19 mouse cellular contexts compared by ENCODE assay signal in genomic region chrX:142833164-142833796, GRCm38 (mm10).
A peak's percentile ranks its signal among the peaks of the same experiment; 100 is the strongest.
DNase-seq lines count a peak whose midpoint lies in the region; ATAC-seq lines count a peak whose summit lies in the region.
"Had no signal": no experiment of that assay in that cellular context is flagged by ENCODE, and none has a peak within 500 bp of the region (broad histone marks: within the 10 kb centered on the region; RNA-seq: fewer than 3 reads in every experiment).

No protein-coding gene starts in this region.

- no peaks in the 10 kb centered on the region for H3K9me3 ChIP-seq in kidney, embryonic 15.5 days (replicated peaks)
- no peaks in the 10 kb centered on the region for H3K9me3 ChIP-seq in heart, embryonic 11.5 days (replicated peaks; ENCODE audit: control insufficient read depth, low read length)
- H3K9me3 ChIP-seq in intestine, embryonic 16.5 days (ENCODE audit: control insufficient read depth, low read length), result no peaks in the 10 kb centered on the region
- H3K9me3 ChIP-seq: forebrain, embryonic 13.5 days; hindbrain, embryonic 15.5 days; megakaryocyte, embryonic 14.5 days had no signal

- peak; percentile 78 to 82 for DNase-seq in adrenal gland, adult (ENCODE audit: inconsistent age in 2 of 2, low spot score in 1 of 2)
- no peak for DNase-seq in adrenal gland, adult 18-20 months (ENCODE audit: low spot score in 2 of 2)
- no peak for DNase-seq in kidney, postnatal 25 days
- DNase-seq in urinary bladder, postnatal 14 days (ENCODE audit: low spot score), result no peak
- DNase-seq in T-cell, adult 2 months (ENCODE audit: low spot score), result no peak
- DNase-seq: cerebellum, postnatal 10 days; gastrocnemius, postnatal 36 days; kidney, adult 2 months; lung, postnatal 10 days had no signal

- H3K36me3 ChIP-seq in kidney, embryonic 15.5 days, result no peaks in the 10 kb centered on the region
- H3K36me3 ChIP-seq in heart, embryonic 11.5 days (ENCODE audit: control insufficient read depth, insufficient read depth, low read length), result no peaks in the 10 kb centered on the region
- no peaks in the 10 kb centered on the region for H3K36me3 ChIP-seq in intestine, embryonic 16.5 days (ENCODE audit: control insufficient read depth, insufficient read depth, low read length)
- H3K36me3 ChIP-seq: hindbrain, embryonic 15.5 days had no signal

- H3K27me3 ChIP-seq in kidney, embryonic 15.5 days, result 0 out of 2 replicates have a peak, but pooled peaks cover 20% of the 10 kb centered on the region
- H3K27me3 ChIP-seq in heart, embryonic 11.5 days (ENCODE audit: control insufficient read depth, insufficient read depth, low read length), result no peaks in the 10 kb centered on the region; the same call in 1 of the 2 replicates
- H3K27me3 ChIP-seq in intestine, embryonic 16.5 days (replicated peaks; ENCODE audit: control insufficient read depth, insufficient read depth, low read length), result no peaks in the 10 kb centered on the region
- H3K27me3 ChIP-seq: CH12.LX; forebrain, embryonic 13.5 days; hindbrain, embryonic 15.5 days had no signal

- no peak overlapping the region for H3K27ac ChIP-seq in kidney, embryonic 15.5 days
- peak overlapping the region; percentile 35; the same call in 1 of the 2 replicates for H3K27ac ChIP-seq in heart, embryonic 11.5 days (ENCODE audit: low read depth, low read length)
- H3K27ac ChIP-seq in intestine, embryonic 16.5 days (ENCODE audit: low read length), result no peak overlapping the region
- H3K27ac ChIP-seq: forebrain, embryonic 13.5 days; hindbrain, embryonic 15.5 days; layer of hippocampus, adult 2 months; liver, embryonic 14.5 days had no signal

- H3K4me3 ChIP-seq in kidney, embryonic 15.5 days (replicated peaks), result no peak overlapping the region
- H3K4me3 ChIP-seq in heart, embryonic 11.5 days (ENCODE audit: low read depth, low read length), result no peak overlapping the region
- H3K4me3 ChIP-seq in intestine, embryonic 16.5 days (ENCODE audit: low read length), result no peak overlapping the region
- H3K4me3 ChIP-seq: forebrain, embryonic 13.5 days; hindbrain, embryonic 15.5 days; layer of hippocampus, adult 2 months; megakaryocyte, embryonic 14.5 days had no signal

- no peak overlapping the region for H3K4me2 ChIP-seq in kidney, embryonic 15.5 days
- H3K4me2 ChIP-seq in heart, embryonic 11.5 days, result no peak overlapping the region
- no peak overlapping the region for H3K4me2 ChIP-seq in intestine, embryonic 16.5 days (ENCODE audit: low read depth, low read length)
- H3K4me2 ChIP-seq: forebrain, embryonic 13.5 days; hindbrain, embryonic 15.5 days had no signal

- peaks cover 19% of the 10 kb centered on the region for H3K4me1 ChIP-seq in kidney, embryonic 15.5 days
- H3K4me1 ChIP-seq in heart, embryonic 11.5 days (ENCODE audit: control insufficient read depth, insufficient read depth, low read length), result peaks cover 8% of the 10 kb centered on the region
- no peaks in the 10 kb centered on the region for H3K4me1 ChIP-seq in intestine, embryonic 16.5 days (ENCODE audit: control insufficient read depth, insufficient read depth, low read length)
- H3K4me1 ChIP-seq: forebrain, embryonic 13.5 days; hindbrain, embryonic 15.5 days had no signal

- ATAC-seq in kidney, embryonic 15.5 days (replicated peaks; ENCODE audit: low FRiP score), result peak; percentile 50; the same call in 1 of the 2 replicates
- ATAC-seq in heart, embryonic 11.5 days (replicated peaks; ENCODE audit: insufficient number of reproducible peaks, low FRiP score, low TSS enrichment), result no peak
- peak; percentile 30 for ATAC-seq in intestine, embryonic 16.5 days
- ATAC-seq: forebrain, embryonic 13.5 days; midbrain, embryonic 16.5 days had no signal

- 71% methylated on average over 13 of the region's 13 CpGs for WGBS in kidney, embryonic 15.5 days
- 63% methylated on average over 13 of the region's 13 CpGs for WGBS in heart, embryonic 11.5 days (ENCODE audit: insufficient replicate concordance)
- WGBS in intestine, embryonic 16.5 days, result 84% methylated on average over 13 of the region's 13 CpGs

- H3K9ac ChIP-seq in kidney, embryonic 15.5 days, result no peak overlapping the region
- H3K9ac ChIP-seq in heart, embryonic 11.5 days (ENCODE audit: low read depth, low read length), result no peak overlapping the region
- no peak overlapping the region for H3K9ac ChIP-seq in intestine, embryonic 16.5 days (ENCODE audit: low read depth, low read length)
- H3K9ac ChIP-seq: forebrain, embryonic 13.5 days; hindbrain, embryonic 15.5 days; liver, embryonic 14.5 days had no signal

Comparison
In these comparisons a context has a peak if more than half of its experiments do, and no peak if none do; other contexts are left out.
1. DNase-seq: peak in adrenal gland, adult (2 of 2); none in adrenal gland, adult 18-20 months (0 of 2), kidney, postnatal 25 days (0 of 2), urinary bladder, postnatal 14 days (single experiment) and T-cell, adult 2 months (single experiment).